Mouse (Mus musculus) ovary, adult 2 months (tissue): ENCODE data around the gene Scube2. TPM values are rescaled to one million over a fixed set of nuclear protein-coding genes. Genes with fewer than 3 reads are reported as not detected.

Experiments used
- polyA plus RNA-seq: library from polyadenylated mRNA; depleted of rRNA; stranded (reverse); fragments of >200 nt; gene quantifications from 2 replicates; pipeline ENCODE4 v1.2.3, GENCODE M21; 2012; rRNA removed

The Scube2 gene
- polyA plus RNA-seq = 2.0 TPM in 2 replicates

DNA sequence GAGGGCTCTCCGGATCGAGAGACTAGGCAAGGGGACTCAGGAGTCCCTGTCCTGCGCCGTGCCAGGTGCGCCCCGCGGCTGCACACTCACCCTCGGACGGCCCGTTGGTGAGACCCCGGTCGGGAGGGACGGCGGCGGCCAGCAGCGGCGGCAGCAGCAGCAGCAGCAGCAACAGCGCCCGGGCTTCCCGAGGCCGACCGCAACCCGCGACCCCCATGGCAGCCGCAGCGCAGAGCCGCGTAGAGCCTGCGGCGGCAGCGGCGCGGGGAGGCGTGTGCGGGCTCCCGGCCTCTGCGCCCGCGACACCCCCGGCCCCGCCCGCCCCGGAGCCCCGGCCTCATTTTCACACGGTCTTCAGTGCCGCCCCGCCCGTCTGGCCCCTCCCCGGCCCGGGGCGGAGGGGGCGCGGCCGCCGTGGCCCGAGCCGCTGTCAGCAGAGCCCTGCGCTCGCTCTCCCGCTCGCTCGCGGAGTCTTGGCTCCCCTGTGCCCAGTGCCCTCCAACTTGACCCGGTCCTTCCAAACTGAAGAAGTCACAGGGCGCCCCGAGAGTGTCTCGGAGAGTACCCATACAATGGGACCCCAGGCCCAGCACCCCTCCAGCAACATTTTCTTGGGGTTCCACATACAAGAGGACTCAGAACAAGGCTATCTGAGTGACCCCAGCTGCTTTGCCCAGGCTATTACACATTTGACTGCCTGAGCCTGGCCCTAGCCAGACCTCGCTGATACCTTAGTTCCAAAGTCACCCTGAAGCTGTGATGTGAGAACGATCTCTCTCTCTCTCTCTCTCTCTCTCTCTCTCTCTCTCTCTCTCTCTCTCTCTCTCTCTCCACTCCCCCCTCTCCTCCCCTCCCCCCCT is at the start of gene Scube2:
Gene Scube2, minus strand, starts transcription at position 310 of the 860 bp plus-strand sequence.

DNA sequence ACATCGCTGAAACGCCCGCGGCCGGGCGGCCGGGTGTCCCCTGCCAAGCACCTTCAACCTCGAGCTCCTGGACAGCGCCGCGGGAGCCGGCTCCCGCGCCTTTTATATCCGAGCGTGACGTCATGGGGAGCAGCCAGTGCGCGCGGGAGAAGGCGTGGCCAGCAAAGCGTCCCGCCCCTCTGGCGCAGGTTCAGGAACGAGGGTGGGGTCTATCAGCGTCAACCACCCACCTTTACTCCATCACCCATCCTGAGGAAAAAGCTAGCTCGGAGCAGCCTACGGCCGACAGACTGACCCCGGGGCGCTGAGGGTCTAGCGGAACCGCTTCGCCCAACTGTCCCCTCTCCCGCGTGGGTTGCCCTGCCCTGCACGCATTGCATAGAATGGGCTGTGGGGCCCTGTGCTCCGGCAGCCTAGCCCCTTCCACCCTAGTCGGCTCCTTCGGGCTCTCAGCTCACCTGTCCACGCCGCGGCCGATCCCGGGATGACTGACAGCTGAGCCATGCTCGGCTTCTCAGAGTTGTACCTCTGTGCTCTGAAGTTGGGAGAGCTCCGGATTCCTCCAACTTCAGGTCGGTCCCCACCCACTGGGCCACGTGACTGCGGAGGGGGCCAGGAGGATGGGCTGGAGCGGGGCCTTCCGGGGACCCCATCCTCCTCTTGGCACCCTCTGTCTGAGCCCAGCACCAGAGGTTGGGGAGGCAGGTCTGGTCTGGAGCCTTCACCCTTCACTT is 83.8 kb downstream of the Scube2 start, which contains the start of gene Nrip3:
Gene Nrip3, minus strand, starts transcription at position 556 of the 734 bp plus-strand sequence.

DNA sequence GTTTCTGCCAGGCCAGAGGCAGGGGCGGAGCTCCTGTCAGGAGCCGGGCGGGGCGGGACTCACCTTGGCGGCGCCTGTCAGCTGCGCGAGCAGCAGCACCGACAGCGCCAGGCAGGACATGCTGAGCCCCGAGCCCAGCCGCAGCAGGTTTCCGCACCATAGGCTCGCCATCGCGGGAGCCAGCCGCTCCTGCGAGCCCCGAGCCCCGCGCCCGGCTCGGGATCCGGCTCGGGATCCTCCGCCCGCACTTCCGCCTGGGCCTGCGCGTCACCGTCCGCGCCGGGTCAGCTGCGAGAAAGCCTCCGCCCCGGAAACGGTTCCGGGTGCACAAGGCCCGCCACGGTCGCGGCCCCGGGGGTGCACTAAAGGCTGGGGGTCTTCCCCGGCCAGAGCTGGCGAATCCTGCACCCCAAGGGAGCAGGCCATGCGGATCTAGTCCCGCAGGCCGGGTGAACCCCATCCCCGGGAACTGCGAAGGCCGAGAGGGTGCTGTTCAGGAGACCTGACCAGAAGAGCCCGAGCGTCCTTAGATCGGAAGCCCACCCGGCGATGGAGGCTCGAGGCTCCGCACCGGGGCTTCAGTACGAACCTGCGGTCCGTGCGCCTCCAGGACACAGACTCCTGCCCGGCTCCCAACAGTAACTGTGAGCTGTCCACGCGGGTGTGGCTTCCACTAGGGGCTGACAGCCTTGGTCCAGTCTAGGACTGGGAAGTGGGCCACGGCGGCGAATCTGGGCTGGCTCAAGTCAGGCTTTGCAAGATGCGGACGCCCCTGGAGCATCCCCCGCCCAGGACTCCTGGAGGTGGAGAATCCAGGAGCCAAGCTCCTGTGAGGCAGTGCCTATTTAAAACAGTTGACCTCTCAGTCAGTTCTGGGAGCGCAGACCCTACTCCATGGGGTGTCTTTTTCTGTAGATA is 113.2 kb downstream of the Scube2 start, which contains the start of gene Tmem9b:
Gene Tmem9b, minus strand, starts transcription at position 868 of the 918 bp plus-strand sequence.

Other genes with a start within 250 kb of the Scube2 start
- gene St5, start 162.1 kb downstream of the Scube2 start, polyA plus RNA-seq = 65.5 and 73.8 TPM in 2 replicates
- gene Akip1, start 162.0 kb downstream of the Scube2 start, polyA plus RNA-seq = 11.1 and 13.8 TPM in 2 replicates
- 12.5 and 13.2 TPM in 2 replicates for gene BC051019, start 141.8 kb downstream of the Scube2 start, polyA plus RNA-seq
- 0.26 TPM in 1 of 2 replicates, not detected in the other for gene Ascl3, start 134.0 kb downstream of the Scube2 start, polyA plus RNA-seq
- 24.8 and 25.9 TPM in 2 replicates for gene Tmem9b, start 112.8 kb downstream of the Scube2 start, polyA plus RNA-seq
- gene Nrip3, start 83.7 kb downstream of the Scube2 start, polyA plus RNA-seq = 0.05 and 0.63 TPM in 2 replicates
- 111 and 113 TPM in 2 replicates for gene Dennd5a, start 94.8 kb upstream of the Scube2 start, polyA plus RNA-seq
- gene Tmem41b, start 121.2 kb upstream of the Scube2 start, polyA plus RNA-seq = 18.5 and 20.0 TPM in 2 replicates
- 16.3 and 26.9 TPM in 2 replicates for gene Ipo7, start 152.6 kb upstream of the Scube2 start, polyA plus RNA-seq
- 16.8 and 21.8 TPM in 2 replicates for gene Zfp143, start 195.5 kb upstream of the Scube2 start, polyA plus RNA-seq